Mouse (Mus musculus): ENCODE data around the gene Miox. TPM values are rescaled to one million over a fixed set of nuclear protein-coding genes. Genes with fewer than 3 reads are reported as not detected.

Gene Miox
- polyA plus RNA-seq, 1 experiment from 2014 or later, result not detected

DNA sequence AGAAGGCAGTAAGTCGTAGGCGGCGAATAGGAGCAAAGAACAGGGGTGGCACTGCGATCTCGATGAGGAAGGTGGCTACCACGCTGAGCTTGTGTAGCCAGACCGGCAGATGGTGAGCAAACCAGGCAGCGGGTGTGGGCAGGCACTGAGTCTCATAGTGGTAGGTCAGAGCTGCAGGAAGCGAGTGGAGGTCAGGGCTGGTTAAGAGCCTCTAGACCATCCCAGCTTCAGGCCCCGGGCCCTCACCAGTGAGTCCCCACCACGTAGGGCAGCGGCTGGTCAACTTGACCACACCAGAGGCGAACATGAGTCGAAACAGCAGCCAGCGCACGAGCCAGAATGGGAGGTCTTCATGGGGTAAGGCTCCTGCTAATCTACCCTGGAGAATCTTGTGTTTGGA lies 19.6 kb downstream of the Miox start:
- no peak overlapping the region for H3K27ac ChIP-seq (ENCODE audit: low read depth, low read length)
- no peaks in the 10 kb centered on the region for H3K9me3 ChIP-seq (ENCODE audit: control insufficient read depth)
- no peak for ATAC-seq
- H3K36me3 ChIP-seq (ENCODE audit: control insufficient read depth, insufficient read depth), result peaks cover 30% of the 10 kb centered on the region
- H3K27me3 ChIP-seq (replicated peaks; ENCODE audit: control insufficient read depth, insufficient read depth, low read length), result no peaks in the 10 kb centered on the region
- no peak for TF ChIP-seq CTCF (IDR thresholded peaks at IDR 0.05; ENCODE audit: low read depth)
- no peak overlapping the region for H3K4me2 ChIP-seq (replicated peaks; ENCODE audit: low read depth)
- 94% methylated on average over 16 of the region's 16 CpGs for WGBS
- no peak overlapping the region for H3K4me3 ChIP-seq (ENCODE audit: low read depth, low read length)
- H3K4me1 ChIP-seq (replicated peaks; ENCODE audit: control insufficient read depth, insufficient read depth, low read length), result peaks cover 6% of the 10 kb centered on the region; the same call in 1 of the 2 replicates
- H3K9ac ChIP-seq (ENCODE audit: low read depth, low read length), result no peak overlapping the region

DNA sequence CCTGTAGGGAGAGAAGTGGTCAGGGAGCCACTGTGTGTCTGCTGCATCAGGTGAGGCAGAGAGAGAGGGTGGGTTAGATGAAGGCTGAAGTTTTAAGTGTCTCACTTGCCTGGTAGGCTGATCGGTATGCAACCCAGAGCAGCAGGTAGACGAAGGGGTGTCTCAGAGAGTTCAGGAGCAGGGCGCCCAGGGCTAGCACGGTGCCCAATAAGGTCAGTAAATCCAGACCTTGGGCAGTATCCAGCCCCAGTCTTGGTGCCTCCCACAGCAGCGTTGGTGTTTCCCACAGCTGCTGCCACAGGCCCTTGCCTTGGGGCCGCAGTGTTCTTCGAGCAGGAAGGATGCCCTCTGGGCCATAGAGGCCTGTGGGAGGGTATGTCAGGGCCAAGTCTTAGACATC lies 20.3 kb downstream of the Miox start:
- peaks cover 6% of the 10 kb centered on the region; the same call in 1 of the 2 replicates for H3K4me1 ChIP-seq (replicated peaks; ENCODE audit: control insufficient read depth, insufficient read depth, low read length)
- no peaks in the 10 kb centered on the region for H3K27me3 ChIP-seq (replicated peaks; ENCODE audit: control insufficient read depth, insufficient read depth, low read length)
- ATAC-seq, result no peak
- peak overlapping the region; percentile 82 for H3K4me2 ChIP-seq (replicated peaks; ENCODE audit: low read depth)
- peaks cover 30% of the 10 kb centered on the region for H3K36me3 ChIP-seq (ENCODE audit: control insufficient read depth, insufficient read depth)
- WGBS, result 80% methylated on average over 7 of the region's 7 CpGs
- H3K9ac ChIP-seq (ENCODE audit: low read depth, low read length), result peak overlapping the region; percentile 82
- no peaks in the 10 kb centered on the region for H3K9me3 ChIP-seq (ENCODE audit: control insufficient read depth)
- H3K4me3 ChIP-seq (ENCODE audit: low read depth, low read length), result peak overlapping the region; percentile 74
- TF ChIP-seq CTCF (IDR thresholded peaks at IDR 0.05; ENCODE audit: low read depth), result no peak
- H3K27ac ChIP-seq (ENCODE audit: low read depth, low read length), result no peak overlapping the region

DNA sequence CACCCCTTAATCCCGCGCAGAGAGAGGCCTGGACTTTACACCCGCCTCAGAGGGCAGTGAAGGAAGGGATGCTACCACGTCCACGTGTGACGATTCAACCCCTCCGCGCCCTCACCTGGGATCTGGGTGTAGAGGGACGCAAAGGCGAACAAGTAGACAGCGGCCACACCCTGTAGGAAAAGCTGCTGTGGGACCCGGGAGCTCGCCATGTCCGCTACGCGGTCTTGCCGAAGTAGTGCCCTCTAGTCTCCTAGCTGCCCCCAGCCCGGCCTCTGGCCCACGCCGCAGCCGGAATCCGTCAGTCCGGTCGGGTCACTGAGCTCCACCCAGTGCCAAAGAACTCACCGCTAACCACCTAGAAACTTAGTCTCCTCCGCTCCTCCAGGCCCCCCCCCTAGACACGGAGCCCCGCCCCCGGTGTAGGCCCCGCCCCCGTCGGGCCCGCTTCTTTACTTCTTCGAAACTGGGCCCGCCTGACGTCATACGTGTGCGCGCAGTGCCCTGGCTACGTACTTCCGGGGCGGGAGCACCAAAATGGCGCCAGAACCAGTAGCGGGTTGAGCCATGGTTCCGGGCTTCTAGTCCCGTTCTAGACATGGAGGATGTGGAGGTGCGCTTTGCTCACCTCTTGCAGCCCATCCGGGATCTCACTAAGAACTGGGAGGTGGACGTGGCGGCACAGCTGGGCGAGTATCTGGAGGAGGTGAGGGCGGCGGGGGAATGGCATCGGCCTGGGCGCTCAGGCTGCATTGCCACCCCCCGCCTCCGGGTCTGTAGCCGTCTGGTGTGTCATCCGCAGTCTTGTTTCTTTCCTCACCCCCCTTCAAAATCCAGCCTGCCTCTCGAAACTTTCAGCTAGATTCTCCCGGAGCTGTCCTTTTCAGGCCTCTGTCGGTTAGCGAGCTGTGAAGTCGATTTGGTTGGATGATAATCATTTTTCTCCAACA lies 21.3 kb downstream of the Miox start, which contains the start of the genes Lmf2 and Ncaph2:
Lmf2 (minus strand) TSS at position 419 of the 947 bp plus-strand sequence.
Ncaph2 (plus strand) TSS at position 479 of the 947 bp plus-strand sequence.
- no peak for TF ChIP-seq CTCF (IDR thresholded peaks at IDR 0.05; ENCODE audit: low read depth)
- Histone ChIP-seq H3K27ac (ENCODE audit: low read depth, low read length) (peak within 1 kb of the TSS; percentile 63), H3K9ac (ENCODE audit: low read depth, low read length) (peak within 1 kb of the TSS; percentile 82), H3K4me1 (replicated peaks; ENCODE audit: control insufficient read depth, insufficient read depth, low read length) (peaks cover 6% of the 10 kb centered on the region; the same call in 1 of the 2 replicates), H3K27me3 (replicated peaks; ENCODE audit: control insufficient read depth, insufficient read depth, low read length) (no peaks in the 10 kb centered on the region), H3K36me3 (ENCODE audit: control insufficient read depth, insufficient read depth) (peaks cover 33% of the 10 kb centered on the region), H3K4me2 (replicated peaks; ENCODE audit: low read depth) (peak within 1 kb of the TSS; percentile 82), H3K4me3 (ENCODE audit: low read depth, low read length) (peak within 1 kb of the TSS; percentile 74), H3K9me3 (ENCODE audit: control insufficient read depth) (no peaks in the 10 kb centered on the region)
- under 1% methylated on average over 63 of the region's 64 CpGs for WGBS
- ATAC-seq, result peak; percentile 92

DNA sequence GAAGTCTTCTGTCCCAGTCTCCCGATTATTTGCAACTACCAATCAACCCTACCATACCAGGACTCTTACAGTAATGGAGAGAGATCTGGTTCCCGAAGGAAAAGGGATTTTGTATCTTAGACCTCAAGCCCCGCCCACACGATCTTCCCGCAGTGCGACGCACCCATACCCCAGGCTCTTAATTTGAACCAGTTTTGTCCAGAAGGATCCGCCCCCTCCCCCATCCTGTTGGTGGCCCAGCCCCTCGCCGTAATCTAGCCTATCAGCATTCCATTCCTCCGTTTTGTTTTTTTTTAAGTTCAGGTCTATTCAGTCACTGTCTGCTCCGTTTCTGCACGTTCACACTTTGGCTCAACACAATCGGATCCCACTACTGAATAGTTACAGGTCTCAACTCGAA lies 22.2 kb downstream of the Miox start:
- peak overlapping the region; percentile 82 for H3K4me2 ChIP-seq (replicated peaks; ENCODE audit: low read depth)
- no peak for TF ChIP-seq CTCF (IDR thresholded peaks at IDR 0.05; ENCODE audit: low read depth)
- H3K4me1 ChIP-seq (replicated peaks; ENCODE audit: control insufficient read depth, insufficient read depth, low read length), result peaks cover 6% of the 10 kb centered on the region; the same call in 1 of the 2 replicates
- H3K36me3 ChIP-seq (ENCODE audit: control insufficient read depth, insufficient read depth), result peaks cover 37% of the 10 kb centered on the region
- WGBS, result 0% methylated on average over 15 of the region's 15 CpGs
- no peaks in the 10 kb centered on the region for H3K27me3 ChIP-seq (replicated peaks; ENCODE audit: control insufficient read depth, insufficient read depth, low read length)
- no peaks in the 10 kb centered on the region for H3K9me3 ChIP-seq (ENCODE audit: control insufficient read depth)
- peak; percentile 9; the same call in 1 of the 2 replicates for ATAC-seq
- peak overlapping the region; percentile 63 for H3K27ac ChIP-seq (ENCODE audit: low read depth, low read length)
- peak overlapping the region; percentile 74 for H3K4me3 ChIP-seq (ENCODE audit: low read depth, low read length)
- peak overlapping the region; percentile 82 for H3K9ac ChIP-seq (ENCODE audit: low read depth, low read length)

DNA sequence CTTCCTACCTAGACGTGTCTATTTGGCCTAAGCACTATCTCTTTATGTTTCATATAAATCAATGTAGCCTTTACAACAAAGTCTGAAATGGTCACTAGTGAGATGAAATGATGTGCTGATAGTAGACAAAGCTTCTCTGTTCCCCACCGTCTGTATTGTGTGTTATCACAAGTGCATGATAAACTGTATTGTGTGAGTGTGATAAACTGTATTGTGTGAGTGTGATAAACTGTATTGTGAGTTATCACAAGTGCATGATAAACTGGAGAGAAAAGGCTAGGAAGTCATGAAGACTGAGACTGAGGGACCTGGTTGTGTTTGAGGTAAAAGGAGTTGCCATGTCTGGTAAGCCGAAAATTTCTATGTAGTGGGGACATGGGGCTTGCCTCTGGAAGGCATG lies 24.6 kb downstream of the Miox start:
- Histone ChIP-seq H3K36me3 (ENCODE audit: control insufficient read depth, insufficient read depth) (peaks cover 39% of the 10 kb centered on the region), H3K4me2 (replicated peaks; ENCODE audit: low read depth) (no peak overlapping the region), H3K9ac (ENCODE audit: low read depth, low read length) (no peak overlapping the region), H3K27ac (ENCODE audit: low read depth, low read length) (no peak overlapping the region), H3K4me3 (ENCODE audit: low read depth, low read length) (no peak overlapping the region), H3K27me3 (replicated peaks; ENCODE audit: control insufficient read depth, insufficient read depth, low read length) (no peaks in the 10 kb centered on the region), H3K4me1 (replicated peaks; ENCODE audit: control insufficient read depth, insufficient read depth, low read length) (peaks cover 6% of the 10 kb centered on the region; the same call in 1 of the 2 replicates), H3K9me3 (ENCODE audit: control insufficient read depth) (no peaks in the 10 kb centered on the region)
- WGBS, result 63% methylated on average over 3 of the region's 3 CpGs
- TF ChIP-seq CTCF (IDR thresholded peaks at IDR 0.05; ENCODE audit: low read depth), result no peak
- ATAC-seq, result no peak

DNA sequence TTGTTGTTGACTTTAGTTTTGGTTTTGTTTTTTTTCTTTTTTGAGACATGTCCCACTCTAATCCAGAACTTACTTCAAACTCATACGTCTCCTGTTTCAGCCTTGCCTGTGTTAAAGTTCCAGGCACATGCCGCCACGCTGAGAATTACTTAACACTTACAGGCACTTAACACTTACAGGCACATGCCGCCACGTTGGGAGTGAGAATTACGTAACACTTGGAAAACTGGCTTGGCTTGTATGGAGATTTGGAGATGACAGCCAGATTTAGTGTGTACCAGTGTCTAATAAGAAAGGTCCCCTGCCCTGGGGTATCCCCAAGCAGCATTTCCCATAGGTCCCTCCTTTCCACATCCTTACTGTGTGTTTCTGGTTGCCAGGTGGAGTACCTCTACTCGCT lies 28.9 kb downstream of the Miox start:
- ATAC-seq, result no peak
- no peak overlapping the region for H3K9ac ChIP-seq (ENCODE audit: low read depth, low read length)
- no peak for TF ChIP-seq CTCF (IDR thresholded peaks at IDR 0.05; ENCODE audit: low read depth)
- H3K4me2 ChIP-seq (replicated peaks; ENCODE audit: low read depth), result no peak overlapping the region
- 78% methylated on average over 7 of the region's 7 CpGs for WGBS
- no peaks in the 10 kb centered on the region for H3K27me3 ChIP-seq (replicated peaks; ENCODE audit: control insufficient read depth, insufficient read depth, low read length)
- no peaks in the 10 kb centered on the region for H3K9me3 ChIP-seq (ENCODE audit: control insufficient read depth)
- no peak overlapping the region for H3K4me3 ChIP-seq (ENCODE audit: low read depth, low read length)
- peaks cover 80% of the 10 kb centered on the region for H3K36me3 ChIP-seq (ENCODE audit: control insufficient read depth, insufficient read depth)
- H3K27ac ChIP-seq (ENCODE audit: low read depth, low read length), result no peak overlapping the region
- no peaks in the 10 kb centered on the region for H3K4me1 ChIP-seq (replicated peaks; ENCODE audit: control insufficient read depth, insufficient read depth, low read length)
